Mouse (Mus musculus) forebrain, embryonic 15.5 days (tissue): Measurements from ENCODE around the gene Reep3. TPM values are rescaled to one million over a fixed set of nuclear protein-coding genes. Genes with fewer than 3 reads are reported as not detected.
A peak's percentile ranks its signal among the peaks of the same experiment; 100 is the strongest.

Experiments
- ATAC-seq: fragments of 200-750 bp; cut with Nextera tagmentation; replicated peaks from 2 replicates; pipeline ENCODE4 v1.8.0; 2017; ENCODE audit warnings: mild to moderate bottlenecking, moderate TSS enrichment, moderate library complexity
- H3K27ac ChIP-seq: fragments of 300-500 bp; sonication (generic); replicated peaks from 2 replicates; pipeline ENCODE4 v1.5.1; 2015; ENCODE audit warnings: mild to moderate bottlenecking, inconsistent platforms
- H3K27me3 ChIP-seq: fragments of 300-500 bp; sonication (generic); 2 replicates; pipeline ENCODE4 v1.6.1; 2015; ENCODE audit warnings: inconsistent platforms
- H3K36me3 ChIP-seq: fragments of 300-500 bp; sonication (generic); 2 replicates; pipeline ENCODE4 v1.6.1; 2015; ENCODE audit warnings: mild to moderate bottlenecking, inconsistent platforms
- H3K4me1 ChIP-seq: fragments of 300-500 bp; sonication (generic); 2 replicates; pipeline ENCODE4 v1.6.1; 2015; ENCODE audit warnings: inconsistent platforms
- H3K4me2 ChIP-seq: fragments of 300-500 bp; sonication (generic); replicated peaks from 2 replicates; pipeline ENCODE4 v1.6.1; 2015; ENCODE audit warnings: mild to moderate bottlenecking, inconsistent platforms
- H3K4me3 ChIP-seq: fragments of 300-500 bp; sonication (generic); 2 replicates; pipeline ENCODE4 v1.5.1; 2015; ENCODE audit warnings: mild to moderate bottlenecking, inconsistent platforms
- H3K9ac ChIP-seq: fragments of 300-500 bp; sonication (generic); replicated peaks from 2 replicates; pipeline ENCODE4 v1.6.1; 2015; ENCODE audit warnings: mild to moderate bottlenecking, inconsistent platforms
- H3K9me3 ChIP-seq: fragments of 300-500 bp; sonication (generic); 2 replicates; pipeline ENCODE4 v1.6.1; 2016; ENCODE audit warnings: inconsistent platforms
- WGBS: fragments of 180-500 bp; shearing (Covaris S2); methylation state at CpG from one replicate; pipeline ENCODE4 v1.1.7; 2015; ENCODE audit warnings: mixed read lengths; 5-methylcytosine and 5-hydroxymethylcytosine counted together
- polyA plus RNA-seq: library from polyadenylated mRNA; unstranded; fragments of >200 nt; fragmentation: Nextera tagmentation; extraction: Ambion mirVana; gene quantifications from 2 replicates; pipeline ENCODE4 v1.2.1, GENCODE M21; 2015

Reep3 gene
- polyA plus RNA-seq, 1 experiment from 2014 or later = 37.0 TPM

- H3K9ac ChIP-seq = no peak overlapping the region
- H3K4me2 ChIP-seq = no peak overlapping the region
- WGBS = 95% methylated on average over 7 of the region's 7 CpGs
Measured at GRCm38 (mm10) chr10:66998770-66999169, 98.0 kb downstream of the Reep3 start.

GRCm38 (mm10) chr10:66995181-66995580 is 101.6 kb downstream of the Reep3 start:
- H3K36me3 ChIP-seq = no peaks in the 10 kb centered on the region
- peak overlapping the region; percentile 51 for H3K27ac ChIP-seq
- WGBS = 48% methylated on average over 6 of the region's 6 CpGs
- no peak overlapping the region for H3K4me2 ChIP-seq
- H3K9me3 ChIP-seq = no peaks in the 10 kb centered on the region
- ATAC-seq = 0 out of 2 replicates have a peak, but pooled peaks have one; percentile 41
- no peak overlapping the region for H3K9ac ChIP-seq
- no peak overlapping the region for H3K4me3 ChIP-seq
- H3K4me1 ChIP-seq = peaks cover 15% of the 10 kb centered on the region
- H3K27me3 ChIP-seq = no peaks in the 10 kb centered on the region

More at GRCm38 (mm10) chr10:66998770-66999169, 98.0 kb downstream of the Reep3 start:
- no peaks in the 10 kb centered on the region for H3K9me3 ChIP-seq
- H3K36me3 ChIP-seq = no peaks in the 10 kb centered on the region
- no peaks in the 10 kb centered on the region for H3K27me3 ChIP-seq
- H3K4me1 ChIP-seq = peaks cover 32% of the 10 kb centered on the region
- no peak overlapping the region for H3K4me3 ChIP-seq
- H3K27ac ChIP-seq = no peak overlapping the region
- ATAC-seq = no peak

- peak; percentile 60 for ATAC-seq
- no peak overlapping the region for H3K9ac ChIP-seq
- H3K27ac ChIP-seq = peak overlapping the region; percentile 51
- no peaks in the 10 kb centered on the region for H3K27me3 ChIP-seq
- peaks cover 15% of the 10 kb centered on the region for H3K4me1 ChIP-seq
- no peak overlapping the region for H3K4me2 ChIP-seq
- 60% methylated on average over 5 of the region's 5 CpGs for WGBS
- no peaks in the 10 kb centered on the region for H3K9me3 ChIP-seq
- no peaks in the 10 kb centered on the region for H3K36me3 ChIP-seq
- H3K4me3 ChIP-seq = no peak overlapping the region
Measured at GRCm38 (mm10) chr10:66994469-66994868, 102.3 kb downstream of the Reep3 start.

GRCm38 (mm10) chr10:66992591-66992990 is 104.2 kb downstream of the Reep3 start:
- Histone ChIP-seq H3K9me3 (no peaks in the 10 kb centered on the region), H3K9ac (no peak overlapping the region), H3K4me2 (no peak overlapping the region), H3K4me1 (peaks cover 15% of the 10 kb centered on the region), H3K27ac (no peak overlapping the region), H3K4me3 (no peak overlapping the region), H3K36me3 (no peaks in the 10 kb centered on the region), H3K27me3 (no peaks in the 10 kb centered on the region)
- no peak for ATAC-seq
- 65% methylated on average over 5 of the region's 5 CpGs for WGBS

GRCm38 (mm10) chr10:66990506-66990905 is 106.2 kb downstream of the Reep3 start:
- H3K27me3 ChIP-seq = no peaks in the 10 kb centered on the region
- 88% methylated on average over 3 of the region's 3 CpGs for WGBS
- H3K4me3 ChIP-seq = no peak overlapping the region

GRCm38 (mm10) chr10:66983043-66983442 is 113.7 kb downstream of the Reep3 start:
- no peaks in the 10 kb centered on the region for H3K27me3 ChIP-seq
- no peaks in the 10 kb centered on the region for H3K36me3 ChIP-seq
- no peak overlapping the region for H3K4me2 ChIP-seq
- WGBS = 94% methylated on average over 5 of the region's 5 CpGs
- no peak overlapping the region for H3K4me3 ChIP-seq
- H3K9ac ChIP-seq = no peak overlapping the region
- no peaks in the 10 kb centered on the region for H3K9me3 ChIP-seq
- H3K4me1 ChIP-seq = no peaks in the 10 kb centered on the region
- ATAC-seq = no peak
- H3K27ac ChIP-seq = no peak overlapping the region

More at GRCm38 (mm10) chr10:66990506-66990905, 106.2 kb downstream of the Reep3 start:
- ATAC-seq = no peak
- Histone ChIP-seq H3K4me2 (no peak overlapping the region), H3K4me1 (peaks cover 15% of the 10 kb centered on the region), H3K27ac (no peak overlapping the region), H3K36me3 (no peaks in the 10 kb centered on the region), H3K9ac (no peak overlapping the region), H3K9me3 (no peaks in the 10 kb centered on the region)

GRCm38 (mm10) chr10:66978215-66978614 is 118.5 kb downstream of the Reep3 start:
- Histone ChIP-seq H3K4me3 (no peak overlapping the region), H3K9ac (no peak overlapping the region), H3K36me3 (no peaks in the 10 kb centered on the region), H3K4me1 (no peaks in the 10 kb centered on the region), H3K27ac (no peak overlapping the region), H3K27me3 (no peaks in the 10 kb centered on the region), H3K9me3 (no peaks in the 10 kb centered on the region), H3K4me2 (no peak overlapping the region)
- no peak for ATAC-seq
- WGBS = 73% methylated on average over 2 of the region's 2 CpGs

- no peaks in the 10 kb centered on the region for H3K9me3 ChIP-seq
- H3K4me3 ChIP-seq = no peak overlapping the region
- WGBS = 94% methylated on average over 3 of the region's 3 CpGs
- no peaks in the 10 kb centered on the region for H3K4me1 ChIP-seq
- no peaks in the 10 kb centered on the region for H3K36me3 ChIP-seq
- no peak overlapping the region for H3K4me2 ChIP-seq
- no peak for ATAC-seq
- H3K27ac ChIP-seq = no peak overlapping the region
- H3K27me3 ChIP-seq = no peaks in the 10 kb centered on the region
- no peak overlapping the region for H3K9ac ChIP-seq
Measured at GRCm38 (mm10) chr10:66977093-66977492, 119.7 kb downstream of the Reep3 start.

- Histone ChIP-seq H3K9me3 (no peaks in the 10 kb centered on the region), H3K36me3 (no peaks in the 10 kb centered on the region), H3K4me2 (no peak overlapping the region), H3K9ac (no peak overlapping the region), H3K27me3 (no peaks in the 10 kb centered on the region), H3K27ac (no peak overlapping the region), H3K4me3 (no peak overlapping the region), H3K4me1 (no peaks in the 10 kb centered on the region)
- 85% methylated on average over 1 of the region's 1 CpGs for WGBS
- ATAC-seq = no peak
Measured at GRCm38 (mm10) chr10:66975451-66975850, 121.3 kb downstream of the Reep3 start.

- no peak for ATAC-seq
- H3K4me2 ChIP-seq = no peak overlapping the region
- no peak overlapping the region for H3K4me3 ChIP-seq
- no peaks in the 10 kb centered on the region for H3K4me1 ChIP-seq
- H3K27ac ChIP-seq = no peak overlapping the region
- H3K9me3 ChIP-seq = no peaks in the 10 kb centered on the region
- no peaks in the 10 kb centered on the region for H3K27me3 ChIP-seq
- no peaks in the 10 kb centered on the region for H3K36me3 ChIP-seq
- 57% methylated on average over 4 of the region's 4 CpGs for WGBS
- H3K9ac ChIP-seq = no peak overlapping the region
Measured at GRCm38 (mm10) chr10:66974417-66974816, 122.3 kb downstream of the Reep3 start.

GRCm38 (mm10) chr10:66973866-66974265 is 122.9 kb downstream of the Reep3 start:
- no peaks in the 10 kb centered on the region for H3K36me3 ChIP-seq
- ATAC-seq = no peak
- WGBS = 77% methylated on average over 6 of the region's 6 CpGs

GRCm38 (mm10) chr10:66973274-66973673 is 123.5 kb downstream of the Reep3 start:
- no peak for ATAC-seq

More at GRCm38 (mm10) chr10:66973866-66974265, 122.9 kb downstream of the Reep3 start:
- Histone ChIP-seq H3K27me3 (no peaks in the 10 kb centered on the region), H3K27ac (no peak overlapping the region), H3K9me3 (no peaks in the 10 kb centered on the region), H3K9ac (no peak overlapping the region), H3K4me2 (no peak overlapping the region), H3K4me1 (no peaks in the 10 kb centered on the region), H3K4me3 (no peak overlapping the region)

More at GRCm38 (mm10) chr10:66973274-66973673, 123.5 kb downstream of the Reep3 start:
- no peaks in the 10 kb centered on the region for H3K9me3 ChIP-seq
- no peak overlapping the region for H3K9ac ChIP-seq
- no peaks in the 10 kb centered on the region for H3K36me3 ChIP-seq
- H3K4me2 ChIP-seq = no peak overlapping the region
- H3K27me3 ChIP-seq = no peaks in the 10 kb centered on the region
- no peaks in the 10 kb centered on the region for H3K4me1 ChIP-seq
- WGBS = 71% methylated on average over 2 of the region's 2 CpGs
- H3K4me3 ChIP-seq = no peak overlapping the region
- H3K27ac ChIP-seq = no peak overlapping the region
